Mouse (Mus musculus) megakaryocyte progenitor cell, adult 5-6 weeks (primary cell): ENCODE results near the gene Ntrk2. TPM values are rescaled to one million over a fixed set of nuclear protein-coding genes. Genes with fewer than 3 reads are reported as not detected.

Source experiments
- ATAC-seq: replicated peaks from 2 replicates; pipeline ENCODE4 v1.8.0; 2016; ENCODE audit warnings: mild to moderate bottlenecking, moderate TSS enrichment, inconsistent platforms; ENCODE audit not compliant: poor library complexity
- total RNA-seq, 2 experiments: library from RNA; stranded (forward) in 1 of 2; stranded (reverse) in 1 of 2; fragments of 157-497, 149-512 nt in 1 of 2; fragments of 200-1000 nt in 1 of 2; gene quantifications; 2 replicates each; pipeline versions ENCODE4 v1.2.3 to v1.2.4; 2015 to 2017

The Ntrk2 gene
- total RNA-seq, 2 experiments from 2014 or later: not detected

DNA sequence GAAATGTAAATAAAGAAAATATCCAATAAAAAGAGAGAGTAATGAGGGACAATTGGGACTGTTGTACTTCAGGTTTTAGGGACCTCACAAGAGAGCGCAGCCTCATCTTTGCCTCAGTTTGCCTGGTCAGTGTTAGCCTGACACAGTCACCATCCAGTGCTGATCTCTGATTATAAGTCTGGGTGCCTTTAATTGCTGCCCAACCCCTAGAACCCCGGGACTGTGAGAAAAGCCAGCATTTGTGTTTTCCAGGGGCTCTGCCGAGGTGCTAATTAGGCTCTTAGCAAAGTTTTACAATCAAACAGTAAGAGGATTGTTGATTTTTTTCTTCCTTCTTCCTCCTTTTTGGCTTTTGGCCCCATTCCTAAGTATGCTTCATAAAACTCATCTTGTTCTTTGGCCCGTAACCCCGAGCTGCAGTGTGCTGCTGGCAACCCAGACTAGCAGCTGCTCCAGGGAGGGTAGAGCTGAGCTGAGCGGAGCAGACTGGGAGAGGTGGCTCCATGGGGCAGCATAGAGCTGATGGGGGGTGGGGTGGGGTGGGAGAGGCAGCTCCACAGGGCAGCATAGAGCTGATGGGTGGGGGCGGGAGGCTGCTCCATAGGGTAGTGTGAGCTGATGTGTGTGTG lies 34.5 kb downstream of the Ntrk2 start:
- no peak for ATAC-seq

DNA sequence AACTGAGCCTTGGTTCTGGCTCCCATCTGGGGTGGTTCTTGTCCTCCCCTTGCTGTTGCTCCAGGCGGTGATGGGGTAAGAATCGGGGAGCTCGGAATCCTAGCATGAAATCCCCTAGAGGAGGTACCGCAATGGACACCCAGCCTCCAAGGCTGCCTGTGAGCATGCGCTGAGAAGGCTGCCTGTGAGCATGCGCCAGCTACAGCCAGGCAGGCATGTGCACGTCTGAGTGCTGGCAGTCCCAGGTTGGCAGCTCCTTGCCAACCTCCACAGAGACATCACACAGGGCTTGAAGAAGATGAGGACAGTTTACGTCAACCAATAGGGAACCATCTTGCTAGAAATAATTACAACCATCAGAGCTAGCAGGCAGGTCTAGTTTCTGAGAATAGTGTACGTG lies 37.5 kb downstream of the Ntrk2 start:
- no peak for ATAC-seq

DNA sequence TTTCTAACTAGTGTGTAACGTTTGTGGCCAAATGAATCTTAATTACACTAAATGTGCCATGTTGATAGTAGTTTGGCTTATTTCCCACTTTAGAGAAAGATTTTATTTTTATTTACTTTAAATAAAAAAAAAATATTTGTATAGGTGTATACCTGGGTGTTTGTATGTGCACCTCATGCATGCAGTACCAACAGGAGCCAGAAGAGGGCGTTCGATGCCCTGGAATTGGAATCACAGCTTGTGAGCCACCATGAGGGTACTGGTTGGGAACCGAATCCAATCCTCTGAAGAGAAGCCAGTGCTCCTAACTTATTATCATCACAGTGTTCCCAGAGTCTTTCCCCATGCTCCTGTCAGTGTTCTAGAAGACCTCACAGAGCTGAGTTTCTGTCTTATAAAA lies 42.2 kb downstream of the Ntrk2 start:
- no peak for ATAC-seq

DNA sequence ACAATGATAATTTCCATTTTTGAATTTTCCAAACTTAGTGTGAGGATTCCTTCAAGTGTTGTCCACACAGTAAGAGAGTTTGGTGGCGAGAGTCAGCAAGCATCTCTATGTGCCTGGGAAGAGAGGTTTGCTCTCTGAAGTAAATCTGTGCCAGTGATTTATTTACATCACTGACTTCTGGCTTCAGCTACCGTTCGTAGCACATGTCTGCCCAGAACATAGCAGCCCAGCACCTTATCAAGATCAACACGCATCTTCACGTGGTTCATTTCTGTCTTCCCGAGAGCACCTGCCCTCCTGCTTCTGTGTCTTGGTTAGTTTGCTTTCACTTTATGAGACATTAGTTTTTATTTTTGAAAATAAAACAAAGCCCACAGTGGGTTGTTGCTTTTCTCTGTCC lies 47.3 kb downstream of the Ntrk2 start:
- ATAC-seq: no peak

DNA sequence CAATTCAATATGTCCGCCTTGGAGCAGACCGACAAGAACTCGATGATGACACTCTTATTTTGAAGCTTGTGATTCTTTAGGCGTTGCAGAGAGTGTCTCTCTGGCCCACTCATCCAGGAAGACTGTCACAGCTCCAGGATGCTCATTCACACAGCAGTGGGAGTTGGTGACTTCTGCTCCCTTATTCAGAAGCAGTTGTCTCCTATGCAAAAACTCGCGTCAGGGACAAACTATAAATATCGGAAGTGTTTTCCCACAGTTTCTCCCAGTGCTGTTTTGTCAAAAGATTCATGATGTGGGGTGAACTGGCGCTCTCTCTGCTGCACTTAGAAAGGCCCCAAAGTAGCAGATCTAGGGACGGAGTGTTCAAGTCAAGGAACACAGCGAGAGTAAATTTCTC lies 59.9 kb downstream of the Ntrk2 start:
- no peak for ATAC-seq

DNA sequence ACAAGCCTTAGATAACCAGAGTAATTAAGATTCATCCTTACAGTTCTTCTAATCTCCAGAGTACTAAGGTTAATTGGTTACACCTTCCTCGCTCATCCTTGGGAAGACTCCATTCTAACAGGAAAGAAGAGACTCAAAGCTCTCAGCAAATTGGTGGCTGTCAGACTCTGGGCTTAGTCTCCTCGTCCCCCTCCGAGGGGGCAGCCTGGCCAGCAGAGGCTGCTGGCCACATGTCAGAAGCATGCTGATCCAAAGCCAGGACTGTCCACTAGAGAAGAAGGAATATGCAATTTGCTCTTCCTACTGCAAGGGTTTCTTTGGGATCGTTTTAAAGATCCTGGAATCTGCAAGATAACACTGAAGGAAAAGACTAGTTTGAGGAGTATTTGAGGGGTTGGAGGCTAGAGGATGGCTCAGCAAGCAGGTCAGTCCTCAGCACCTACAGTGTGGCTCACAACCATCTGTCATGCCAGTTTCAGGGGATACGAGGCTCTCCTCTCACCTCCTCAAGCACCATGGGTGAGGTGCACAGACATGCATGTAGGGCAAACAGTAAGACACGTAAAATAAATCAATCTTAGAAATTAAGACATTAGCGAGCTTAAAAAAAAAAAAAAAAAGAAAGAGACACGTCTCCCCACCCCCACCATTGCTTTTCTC lies 60.5 kb downstream of the Ntrk2 start:
- ATAC-seq: no peak

DNA sequence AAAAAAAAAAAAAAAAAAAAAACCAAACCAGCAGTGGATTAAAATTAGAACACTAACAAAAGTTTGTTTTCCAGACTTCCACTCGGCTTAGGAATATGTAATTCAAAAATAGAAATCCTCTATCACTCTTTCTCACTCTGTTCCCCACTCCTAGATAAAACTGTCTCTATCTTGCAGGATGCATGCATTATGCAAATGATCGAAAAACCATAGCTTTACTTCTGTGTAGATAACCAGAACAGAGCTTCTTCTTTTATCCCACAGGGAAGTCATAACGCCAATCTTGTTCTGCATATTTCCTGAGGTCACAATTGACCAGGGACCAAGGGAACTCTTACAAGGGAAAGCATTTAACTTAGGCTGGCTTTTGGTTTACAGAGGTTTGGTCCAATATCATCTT lies 76.1 kb downstream of the Ntrk2 start:
- ATAC-seq: no peak

DNA sequence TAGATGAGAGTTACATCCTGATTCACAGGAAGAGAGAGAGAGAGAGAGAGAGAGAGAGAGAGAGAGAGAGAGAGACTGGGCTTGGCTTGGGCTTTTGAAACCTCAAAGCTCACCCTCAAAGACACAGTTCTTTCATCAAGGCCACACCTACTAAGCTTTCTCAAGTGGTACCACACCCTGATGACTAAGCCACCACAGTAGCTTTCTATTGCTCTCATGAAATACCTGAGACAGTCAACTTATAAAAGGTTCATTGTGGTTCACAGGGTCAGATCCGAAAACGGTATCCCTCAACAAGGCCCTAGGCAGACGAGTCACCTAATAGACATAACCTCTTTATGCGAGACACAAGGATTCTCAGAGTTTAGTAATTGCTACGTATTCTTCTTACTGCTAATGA lies 76.5 kb downstream of the Ntrk2 start:
- no peak for ATAC-seq

DNA sequence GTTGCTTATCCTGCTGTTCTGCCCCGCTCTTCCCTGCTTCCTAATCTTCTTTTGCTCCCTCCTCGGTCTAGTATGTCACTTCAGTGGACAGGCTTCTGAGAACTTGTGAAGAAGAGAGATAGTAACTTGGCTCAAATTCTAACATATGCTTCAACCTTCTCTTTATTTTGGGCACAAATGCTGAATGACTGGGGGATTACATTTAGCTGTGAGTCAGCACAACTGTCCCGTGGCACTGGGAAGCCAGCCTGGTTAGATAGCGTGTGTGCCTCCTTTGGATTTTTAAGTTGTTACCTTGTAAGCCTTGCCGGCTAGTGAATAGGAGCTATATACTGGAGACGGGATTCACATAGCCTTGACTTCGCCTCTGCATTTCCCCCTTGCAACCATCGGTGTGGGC lies 79.7 kb downstream of the Ntrk2 start:
- ATAC-seq: no peak

DNA sequence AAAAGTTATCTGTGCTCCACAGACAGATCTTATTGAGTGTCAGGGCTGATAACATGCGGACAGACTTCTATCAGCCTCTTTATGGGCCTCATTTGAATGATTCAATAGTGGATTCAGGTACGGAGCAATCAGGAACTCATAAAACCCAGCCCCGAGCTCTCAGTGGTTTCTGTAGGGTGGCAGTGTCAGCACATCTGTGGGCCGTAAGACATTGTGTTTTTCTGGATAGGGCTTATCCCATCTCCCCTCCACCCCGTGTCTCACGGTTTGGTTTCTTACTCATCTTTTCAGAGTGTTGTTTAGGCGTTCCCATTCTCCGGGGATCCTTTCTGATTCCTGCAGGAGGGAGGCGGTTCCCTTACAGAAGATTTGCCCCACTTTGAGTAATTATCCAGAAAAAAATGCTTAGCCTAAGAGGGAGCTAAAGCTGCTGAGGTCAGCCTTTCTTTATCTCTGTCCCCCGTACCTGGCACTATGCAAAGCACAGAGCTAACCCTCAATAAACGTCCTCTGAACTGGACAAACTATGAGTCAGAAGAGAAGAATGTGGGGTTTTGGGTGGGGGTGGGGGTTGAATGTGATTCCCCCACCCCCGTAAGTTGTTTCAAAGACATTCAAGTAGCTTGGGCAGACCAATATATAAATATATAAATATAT lies 90.0 kb downstream of the Ntrk2 start:
- ATAC-seq: no peak

DNA sequence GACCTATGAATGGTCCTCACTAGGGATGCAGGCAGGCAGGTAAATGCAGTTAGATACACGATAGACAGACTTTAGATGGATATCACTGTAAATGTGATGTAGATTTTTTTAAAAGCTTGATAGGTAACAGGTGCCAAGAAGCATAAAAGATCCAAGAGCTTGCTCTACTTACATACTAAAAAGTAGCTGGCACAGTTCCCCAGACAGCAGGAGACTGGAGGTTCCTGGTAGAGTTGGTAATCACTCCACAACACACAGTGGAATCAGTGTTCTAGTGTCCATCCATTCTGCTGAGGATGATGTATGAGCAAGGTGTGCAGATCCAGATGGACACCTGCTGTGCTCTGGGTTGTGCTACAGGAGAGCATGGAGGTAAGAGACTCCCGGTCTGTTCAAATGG lies 93.0 kb downstream of the Ntrk2 start:
- ATAC-seq: no peak

DNA sequence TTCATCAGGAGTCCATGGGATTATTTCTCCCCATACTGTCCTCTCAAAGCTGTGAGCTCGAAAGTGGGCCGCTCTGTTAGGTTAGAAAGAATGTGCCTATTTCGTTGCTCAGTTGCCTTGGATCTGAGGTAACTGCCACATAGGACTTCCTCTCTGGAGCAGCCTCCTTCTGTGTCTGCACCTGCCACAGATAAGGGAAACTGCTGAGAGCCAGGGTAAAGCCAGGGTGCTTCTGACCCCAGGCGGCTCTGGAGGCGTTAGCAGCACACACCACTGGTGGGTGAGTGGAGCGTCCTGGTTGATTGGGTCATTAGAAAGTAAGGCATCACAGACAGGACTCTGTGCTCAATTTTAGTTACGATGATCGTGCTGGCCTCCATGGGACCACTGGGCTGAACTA lies 95.9 kb downstream of the Ntrk2 start:
- no peak for ATAC-seq

DNA sequence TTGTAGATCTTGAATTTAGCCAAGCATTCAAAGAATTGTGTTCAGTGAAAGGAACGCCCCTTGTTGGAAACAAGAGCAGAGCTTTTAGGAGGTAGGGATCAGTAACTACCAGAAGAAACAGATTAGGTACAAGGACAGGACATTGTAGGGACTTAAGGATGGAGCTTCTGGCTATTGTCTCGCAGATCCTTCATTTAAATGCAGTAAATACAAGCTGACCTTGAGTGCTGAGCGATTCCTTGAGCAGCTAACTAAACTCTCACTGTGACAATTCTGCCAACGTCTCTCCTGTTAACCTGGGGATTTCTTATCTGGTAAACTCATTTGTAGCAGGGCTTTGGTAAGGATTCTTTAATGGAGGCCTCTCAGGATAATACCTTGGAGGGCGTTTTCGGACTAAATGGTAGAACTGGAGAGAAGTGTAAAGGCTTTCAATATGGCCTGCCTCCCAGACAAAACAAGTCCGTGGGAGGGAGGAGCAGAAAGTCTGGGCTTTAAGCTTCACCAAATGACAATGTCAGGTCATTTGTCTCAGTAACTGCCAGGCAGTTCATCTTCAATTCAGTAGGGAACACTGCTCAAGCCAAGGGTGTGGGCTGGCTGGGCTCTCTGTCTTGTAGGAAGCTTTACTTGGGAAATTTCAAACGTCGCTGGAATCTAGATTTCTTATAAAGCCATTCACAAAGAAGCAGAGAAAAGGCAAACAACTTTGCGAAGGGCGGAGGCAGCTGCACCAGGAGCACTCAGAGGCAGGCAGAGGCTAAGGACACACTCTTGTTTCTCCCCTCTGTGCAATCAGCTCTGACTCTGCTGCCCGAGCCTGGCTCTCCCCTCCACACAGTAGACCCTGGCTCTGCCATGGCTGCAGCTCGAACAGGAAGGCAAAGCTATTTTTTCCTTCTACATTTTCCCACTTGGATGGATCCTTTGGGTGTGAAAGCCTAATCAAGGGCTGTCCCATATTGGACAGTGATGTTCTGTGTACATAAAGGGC lies 98.7 kb downstream of the Ntrk2 start:
- ATAC-seq: no peak

DNA sequence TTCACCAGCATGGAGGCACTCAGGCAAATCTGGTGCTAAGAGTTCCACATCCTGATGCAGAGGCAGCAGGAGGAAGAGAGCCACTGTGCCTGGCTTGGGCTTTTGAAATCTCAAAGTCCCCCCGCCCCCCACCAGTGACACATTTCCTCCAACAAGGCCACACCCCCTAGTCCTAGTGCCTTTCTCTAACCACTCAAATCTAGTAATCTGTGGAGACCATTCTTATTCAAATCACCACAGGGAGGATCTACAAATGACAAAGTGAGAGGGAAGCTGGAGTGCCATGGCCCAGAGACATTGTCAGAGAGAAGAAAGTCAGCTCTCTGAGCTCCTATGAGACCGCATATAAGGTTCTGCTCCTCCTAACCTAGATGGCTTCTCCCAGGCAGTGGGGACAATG lies 105.6 kb downstream of the Ntrk2 start:
- no peak for ATAC-seq

DNA sequence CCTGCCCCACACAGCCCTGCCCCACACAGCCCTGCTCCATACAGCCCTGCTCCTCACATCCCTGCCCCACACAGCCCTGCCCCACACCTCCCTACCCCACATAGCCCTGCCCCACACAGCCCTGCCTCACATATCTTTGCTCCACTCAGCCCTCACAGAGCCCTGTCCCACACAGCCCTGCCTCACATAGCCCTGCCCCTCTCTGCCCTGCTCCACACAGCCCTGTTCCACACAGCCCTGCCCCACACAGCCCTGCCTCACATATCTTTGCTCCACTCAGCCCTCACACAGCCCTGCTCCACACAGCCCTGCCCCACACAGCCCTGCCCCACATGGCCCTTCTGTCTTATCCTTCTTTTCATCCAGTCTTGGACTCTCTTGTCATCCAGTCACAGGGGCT lies 106.2 kb downstream of the Ntrk2 start:
- no peak for ATAC-seq

DNA sequence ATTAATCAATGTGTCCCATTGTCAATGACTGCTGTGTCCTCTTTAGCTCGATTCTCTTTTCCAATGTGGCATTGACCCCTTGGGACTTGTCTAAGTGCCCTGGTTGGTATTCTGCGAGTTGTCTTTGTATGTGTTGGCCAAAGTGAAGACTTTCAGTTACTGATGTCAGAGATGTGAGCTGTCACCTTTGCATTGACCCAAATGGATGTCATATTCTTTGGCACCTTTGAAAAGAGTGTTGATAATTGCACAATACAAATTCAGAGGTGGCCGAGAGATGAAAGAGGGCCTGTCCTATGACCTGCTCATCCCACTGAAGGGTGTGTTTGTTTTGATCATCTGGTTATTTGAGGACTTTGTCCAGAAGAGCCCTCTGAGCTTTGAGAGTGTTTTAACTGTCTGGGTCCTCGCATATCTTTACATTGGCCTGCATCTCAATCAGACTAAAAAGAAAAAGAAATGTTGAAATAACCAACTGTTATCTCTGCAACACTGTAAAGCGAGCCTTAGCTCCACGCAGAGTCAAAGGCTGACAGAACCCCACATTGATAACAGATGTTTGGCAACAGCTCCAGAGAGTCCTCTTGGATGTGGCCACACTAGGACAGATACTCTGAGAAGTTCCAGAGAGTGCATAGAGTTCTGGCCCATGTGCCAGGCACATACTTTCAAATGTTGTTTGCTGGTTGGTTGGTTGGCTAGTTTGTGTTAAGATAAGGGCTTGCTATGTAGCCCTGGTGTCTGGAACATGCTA lies 107.9 kb downstream of the Ntrk2 start:
- no peak for ATAC-seq

DNA sequence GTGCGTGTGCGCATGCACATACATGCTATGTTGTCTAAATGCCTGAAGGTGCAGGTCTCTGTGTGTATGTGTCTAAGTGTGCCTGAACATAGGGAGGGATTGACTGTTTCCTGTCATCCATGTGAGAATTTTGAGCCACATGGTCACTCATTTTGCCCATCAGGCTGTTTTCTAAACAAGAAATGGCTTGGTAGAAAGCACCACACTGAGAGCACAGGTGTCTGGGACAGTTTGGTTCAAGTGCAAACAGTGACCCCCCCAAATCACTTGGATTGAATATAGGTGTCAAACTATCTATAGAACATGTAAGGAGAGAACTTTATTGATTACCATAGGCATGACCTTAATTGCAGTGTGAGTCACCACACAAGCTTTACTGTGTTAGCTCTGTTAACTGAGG lies 110.0 kb downstream of the Ntrk2 start:
- no peak for ATAC-seq

DNA sequence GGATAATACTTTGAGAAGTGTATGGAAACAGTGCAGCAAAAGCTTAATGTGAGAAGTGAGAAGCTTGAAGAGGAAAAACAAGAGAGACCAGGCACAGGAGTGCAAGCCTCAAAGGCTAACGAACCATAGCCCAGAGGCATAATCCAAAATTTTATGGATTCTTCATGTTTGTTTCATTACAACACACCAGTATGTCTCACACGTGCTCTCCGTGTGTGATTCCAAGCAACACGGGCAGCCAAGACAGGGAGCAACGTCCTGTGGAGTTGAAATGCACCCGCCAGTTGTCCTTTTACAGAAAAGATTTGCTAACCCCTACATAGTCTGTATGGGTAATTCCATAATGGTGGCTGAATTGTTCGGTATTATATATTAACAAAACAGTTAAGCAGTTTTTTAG lies 113.9 kb downstream of the Ntrk2 start:
- no peak for ATAC-seq

DNA sequence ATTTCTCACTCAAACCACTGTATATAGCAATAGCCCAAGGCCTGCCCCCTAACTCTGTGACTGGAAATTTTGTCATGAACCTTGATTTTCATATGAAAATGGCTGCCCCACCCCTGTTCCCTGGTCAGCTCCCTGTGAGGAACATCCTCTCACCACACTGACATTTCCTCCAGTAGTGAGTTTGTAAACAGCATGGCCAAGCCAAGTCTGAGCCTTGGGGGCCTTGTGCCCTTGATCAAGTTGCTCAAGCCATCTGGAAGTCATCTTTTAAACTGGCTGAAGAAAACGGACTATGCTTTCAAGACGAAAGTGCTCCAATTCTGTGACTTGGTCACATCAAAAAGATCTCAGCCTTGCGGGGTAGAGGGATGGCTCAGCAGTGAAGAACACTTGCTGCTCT lies 114.9 kb downstream of the Ntrk2 start:
- no peak for ATAC-seq

DNA sequence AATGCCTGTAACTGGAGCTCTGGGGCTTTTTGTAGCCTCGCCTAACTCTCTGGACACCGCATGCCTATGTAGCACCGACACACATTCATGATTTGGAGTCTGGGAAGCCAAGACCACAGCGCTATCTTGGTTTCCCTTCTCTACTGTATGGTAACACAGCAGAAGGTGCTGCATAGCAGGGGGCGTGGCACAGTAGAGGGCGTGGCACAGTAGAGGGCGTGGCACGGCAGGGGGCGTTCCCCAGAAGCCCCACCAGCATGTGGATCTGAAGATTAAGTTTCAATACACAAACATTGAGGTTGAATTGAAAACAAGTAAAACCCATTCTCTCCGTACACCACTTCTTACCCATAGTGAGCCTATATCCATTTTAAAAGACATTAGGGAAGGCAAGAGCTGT lies 115.3 kb downstream of the Ntrk2 start:
- ATAC-seq: no peak

DNA sequence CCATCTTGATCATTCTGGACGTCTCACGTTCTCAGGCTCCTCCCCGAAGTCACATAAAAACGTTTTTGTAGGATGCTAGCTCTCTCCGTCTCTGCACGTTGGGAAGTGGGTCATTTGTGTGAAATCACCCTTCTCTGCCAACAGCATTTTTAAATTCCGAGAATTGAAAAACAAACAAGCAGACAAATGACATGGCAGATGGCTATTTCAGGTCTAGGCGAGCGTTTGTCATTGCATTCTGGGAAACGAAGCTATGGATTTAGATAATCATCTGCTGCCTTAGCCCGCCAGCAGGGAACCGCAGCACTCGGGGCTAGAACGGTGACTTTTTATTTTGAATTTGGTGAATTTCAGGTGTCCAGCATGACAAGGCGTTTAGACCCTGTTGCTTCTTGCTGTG lies 115.8 kb downstream of the Ntrk2 start:
- no peak for ATAC-seq
